Mouse (Mus musculus): ENCODE results near the gene Spo11. TPM values are rescaled to one million over a fixed set of nuclear protein-coding genes. Genes with fewer than 3 reads are reported as not detected.

Gene Spo11
- polyA plus RNA-seq, 1 experiment from 2014 or later, result 1.8 TPM

GRCm38 (mm10) chr2:173040803-173041202, 63.3 kb downstream of the Spo11 start:
- Histone ChIP-seq H3K9ac (ENCODE audit: low read depth, low read length) (no peak overlapping the region), H3K9me3 (ENCODE audit: control insufficient read depth, low read length) (no peaks in the 10 kb centered on the region), H3K4me3 (ENCODE audit: low read length) (no peak overlapping the region), H3K27ac (ENCODE audit: low read depth, low read length) (no peak overlapping the region), H3K27me3 (replicated peaks; ENCODE audit: control insufficient read depth, insufficient read depth, low read length) (no peaks in the 10 kb centered on the region), H3K4me1 (ENCODE audit: control insufficient read depth, insufficient read depth, low read depth, low read length) (no peaks in the 10 kb centered on the region; the same call in 1 of the 2 replicates), H3K4me2 (ENCODE audit: low read length) (no peak overlapping the region), H3K36me3 (ENCODE audit: control insufficient read depth, insufficient read depth, low read length) (no peaks in the 10 kb centered on the region; the same call in 1 of the 2 replicates)
- ATAC-seq, result no peak
- 90% methylated on average over 3 of the region's 3 CpGs for WGBS

- H3K36me3 ChIP-seq (ENCODE audit: control insufficient read depth, insufficient read depth, low read length), result no peaks in the 10 kb centered on the region
- no peak for ATAC-seq
- no peak overlapping the region for H3K9ac ChIP-seq (ENCODE audit: low read depth, low read length)
- no peaks in the 10 kb centered on the region for H3K27me3 ChIP-seq (replicated peaks; ENCODE audit: control insufficient read depth, insufficient read depth, low read length)
- H3K4me1 ChIP-seq (ENCODE audit: control insufficient read depth, insufficient read depth, low read depth, low read length), result no peaks in the 10 kb centered on the region; the same call in 1 of the 2 replicates
- WGBS, result 73% methylated on average over 5 of the region's 5 CpGs
- no peaks in the 10 kb centered on the region for H3K9me3 ChIP-seq (ENCODE audit: control insufficient read depth, low read length)
- H3K27ac ChIP-seq (ENCODE audit: low read depth, low read length), result no peak overlapping the region
- H3K4me3 ChIP-seq (ENCODE audit: low read length), result no peak overlapping the region
- no peak overlapping the region for H3K4me2 ChIP-seq (ENCODE audit: low read length)
Observed at GRCm38 (mm10) chr2:173041242-173041641, 63.7 kb downstream of the Spo11 start.

- no peaks in the 10 kb centered on the region; the same call in 1 of the 2 replicates for H3K4me1 ChIP-seq (ENCODE audit: control insufficient read depth, insufficient read depth, low read depth, low read length)
- H3K9ac ChIP-seq (ENCODE audit: low read depth, low read length), result no peak overlapping the region
- H3K27ac ChIP-seq (ENCODE audit: low read depth, low read length), result no peak overlapping the region
- no peaks in the 10 kb centered on the region for H3K9me3 ChIP-seq (ENCODE audit: control insufficient read depth, low read length)
- 89% methylated on average over 1 of the region's 1 CpGs for WGBS
- H3K4me2 ChIP-seq (ENCODE audit: low read length), result no peak overlapping the region
- H3K36me3 ChIP-seq (ENCODE audit: control insufficient read depth, insufficient read depth, low read length), result no peaks in the 10 kb centered on the region
- H3K4me3 ChIP-seq (ENCODE audit: low read length), result no peak overlapping the region
- ATAC-seq, result no peak
- H3K27me3 ChIP-seq (replicated peaks; ENCODE audit: control insufficient read depth, insufficient read depth, low read length), result no peaks in the 10 kb centered on the region
Observed at GRCm38 (mm10) chr2:173041893-173042292, 64.4 kb downstream of the Spo11 start.

GRCm38 (mm10) chr2:173042504-173043162, 65.1 kb downstream of the Spo11 start:
- no peaks in the 10 kb centered on the region for H3K27me3 ChIP-seq (replicated peaks; ENCODE audit: control insufficient read depth, insufficient read depth, low read length)
- no peak overlapping the region for H3K27ac ChIP-seq (ENCODE audit: low read depth, low read length)
- no peak overlapping the region for H3K9ac ChIP-seq (ENCODE audit: low read depth, low read length)
- 69% methylated on average over 11 of the region's 11 CpGs for WGBS
- peak; percentile 16; the same call in 1 of the 2 replicates for ATAC-seq
- no peak overlapping the region for H3K4me3 ChIP-seq (ENCODE audit: low read length)
- no peaks in the 10 kb centered on the region for H3K36me3 ChIP-seq (ENCODE audit: control insufficient read depth, insufficient read depth, low read length)
- H3K4me2 ChIP-seq (ENCODE audit: low read length), result no peak overlapping the region
- no peaks in the 10 kb centered on the region; the same call in 1 of the 2 replicates for H3K4me1 ChIP-seq (ENCODE audit: control insufficient read depth, insufficient read depth, low read depth, low read length)
- H3K9me3 ChIP-seq (ENCODE audit: control insufficient read depth, low read length), result no peaks in the 10 kb centered on the region

Other genes starting within 250 kb of the Spo11 start
- 13.7 and 20.0 TPM in 2 replicates for gene Bmp7, start 37.4 kb upstream of the Spo11 start, polyA plus RNA-seq (2015; fragmentation: Nextera tagmentation; extraction: Ambion mirVana)
- 106 and 116 TPM in 2 replicates for gene Rae1, start 22.4 kb downstream of the Spo11 start, polyA plus RNA-seq (2015; fragmentation: Nextera tagmentation; extraction: Ambion mirVana)
- 10.0 and 15.4 TPM in 2 replicates for gene Rbm38, start 42.8 kb downstream of the Spo11 start, polyA plus RNA-seq (2015; fragmentation: Nextera tagmentation; extraction: Ambion mirVana)
- 0.08 TPM in 1 of 2 replicates, not detected in the other for gene Ctcfl, start 141.8 kb downstream of the Spo11 start, polyA plus RNA-seq (2015; fragmentation: Nextera tagmentation; extraction: Ambion mirVana)
- not detected in 2 replicates for gene Pck1, start 175.3 kb downstream of the Spo11 start, polyA plus RNA-seq (2015; fragmentation: Nextera tagmentation; extraction: Ambion mirVana)
- gene Zbp1, start 241.2 kb downstream of the Spo11 start, polyA plus RNA-seq (2015; fragmentation: Nextera tagmentation; extraction: Ambion mirVana), result 0.20 TPM in 1 of 2 replicates, not detected in the other

Data from hindbrain, embryonic 16.5 days (tissue).